Mouse (Mus musculus) liver, embryonic 12.5 days (tissue): ENCODE measurements around the gene Ntng1. TPM values are rescaled to one million over a fixed set of nuclear protein-coding genes. Genes with fewer than 3 reads are reported as not detected.

ENCODE experiments used
- ATAC-seq: fragments of 200-750 bp; cut with Nextera tagmentation; 2 replicates; pipeline ENCODE4 v1.8.0; 2017; ENCODE audit warnings: moderate number of reproducible peaks, mild to moderate bottlenecking, moderate library complexity
- H3K27ac ChIP-seq: fragments of 300-500 bp; sonication (generic); 2 replicates; pipeline ENCODE4 v1.5.1; 2016; ENCODE audit warnings: mild to moderate bottlenecking
- H3K27me3 ChIP-seq: fragments of 300-500 bp; sonication (generic); replicated peaks from 2 replicates; pipeline ENCODE4 v1.6.1; 2016; ENCODE audit warnings: mild to moderate bottlenecking, moderate library complexity
- H3K36me3 ChIP-seq: fragments of 300-500 bp; sonication (generic); 2 replicates; pipeline ENCODE4 v1.6.1; 2016; ENCODE audit warnings: mild to moderate bottlenecking, moderate library complexity
- H3K4me1 ChIP-seq: fragments of 300-500 bp; sonication (generic); 2 replicates; pipeline ENCODE4 v1.6.1; 2016
- H3K4me2 ChIP-seq: fragments of 300-500 bp; sonication (generic); 2 replicates; pipeline ENCODE4 v1.6.1; 2016; ENCODE audit warnings: mild to moderate bottlenecking, moderate library complexity
- H3K4me3 ChIP-seq: fragments of 300-500 bp; sonication (generic); 2 replicates; pipeline ENCODE4 v1.5.1; 2016; ENCODE audit warnings: mild to moderate bottlenecking, moderate library complexity
- H3K9ac ChIP-seq: fragments of 300-500 bp; sonication (generic); 2 replicates; pipeline ENCODE4 v1.6.1; 2016; ENCODE audit warnings: mild to moderate bottlenecking, moderate library complexity
- H3K9me3 ChIP-seq: fragments of 300-500 bp; sonication (generic); replicated peaks from 2 replicates; pipeline ENCODE4 v1.6.1; 2016; ENCODE audit warnings: mild to moderate bottlenecking, moderate library complexity
- WGBS: fragments of 180-500 bp; shearing (Covaris S2); methylation state at CpG from one replicate; pipeline ENCODE4 v1.1.7; 2016; ENCODE audit not compliant: insufficient replicate concordance; 5-methylcytosine and 5-hydroxymethylcytosine counted together
- polyA plus RNA-seq: library from polyadenylated mRNA; unstranded; fragments of >200 nt; fragmentation: Nextera tagmentation; extraction: Ambion mirVana; gene quantifications from 2 replicates; pipeline ENCODE4 v1.2.1, GENCODE M21; 2016

Ntng1 gene
- polyA plus RNA-seq, 1 experiment from 2014 or later, result 0.20 TPM

DNA sequence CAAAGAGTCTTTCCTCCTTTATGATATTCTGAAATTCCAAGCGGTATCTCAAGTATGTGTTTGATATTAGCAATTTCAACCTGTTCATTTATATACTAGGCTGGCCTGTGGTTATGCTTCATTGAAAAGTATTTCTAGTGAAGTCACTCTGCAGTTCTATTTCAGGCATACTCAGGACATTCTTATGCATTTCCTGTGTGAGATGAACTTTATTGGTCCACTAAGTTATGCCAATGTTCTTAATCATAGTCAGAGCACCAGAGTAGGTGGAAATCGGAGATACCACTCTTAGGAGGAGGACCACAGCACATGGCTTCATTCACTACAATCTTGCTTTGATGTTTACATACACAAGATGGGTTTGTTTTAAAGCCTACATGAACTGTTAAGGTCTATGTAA, 99.6 kb downstream of the Ntng1 start:
- no peak overlapping the region for H3K4me3 ChIP-seq
- WGBS, result 70% methylated on average over 2 of the region's 2 CpGs

GRCm38 (mm10) chr3:110043641-110044187, 100.1 kb downstream of the Ntng1 start:
- WGBS, result 48% methylated on average over 1 of the region's 1 CpGs

More for the DNA sequence above, 99.6 kb downstream of the Ntng1 start:
- H3K27me3 ChIP-seq, result no peaks in the 10 kb centered on the region
- H3K9ac ChIP-seq, result no peak overlapping the region
- H3K36me3 ChIP-seq, result no peaks in the 10 kb centered on the region
- H3K4me2 ChIP-seq, result no peak overlapping the region
- no peaks in the 10 kb centered on the region for H3K9me3 ChIP-seq
- H3K4me1 ChIP-seq, result no peaks in the 10 kb centered on the region
- ATAC-seq, result no peak
- no peak overlapping the region for H3K27ac ChIP-seq

GRCm38 (mm10) chr3:110022783-110023599, 120.8 kb downstream of the Ntng1 start:
- ATAC-seq, result no peak
- no peaks in the 10 kb centered on the region for H3K9me3 ChIP-seq

More at GRCm38 (mm10) chr3:110043641-110044187, 100.1 kb downstream of the Ntng1 start:
- no peaks in the 10 kb centered on the region for H3K4me1 ChIP-seq
- H3K4me2 ChIP-seq, result no peak overlapping the region
- no peaks in the 10 kb centered on the region for H3K27me3 ChIP-seq
- no peak overlapping the region for H3K9ac ChIP-seq
- H3K9me3 ChIP-seq, result no peaks in the 10 kb centered on the region
- no peaks in the 10 kb centered on the region for H3K36me3 ChIP-seq
- H3K4me3 ChIP-seq, result no peak overlapping the region
- no peak for ATAC-seq
- H3K27ac ChIP-seq, result no peak overlapping the region

GRCm38 (mm10) chr3:110010870-110011626, 132.8 kb downstream of the Ntng1 start:
- Histone ChIP-seq H3K4me2 (no peak overlapping the region), H3K27me3 (no peaks in the 10 kb centered on the region), H3K9me3 (no peaks in the 10 kb centered on the region), H3K4me1 (no peaks in the 10 kb centered on the region), H3K27ac (no peak overlapping the region), H3K4me3 (no peak overlapping the region), H3K36me3 (no peaks in the 10 kb centered on the region), H3K9ac (no peak overlapping the region)
- no peak for ATAC-seq
- WGBS, result 65% methylated on average over 14 of the region's 14 CpGs

More at GRCm38 (mm10) chr3:110022783-110023599, 120.8 kb downstream of the Ntng1 start:
- Histone ChIP-seq H3K4me3 (no peak overlapping the region), H3K4me2 (no peak overlapping the region), H3K4me1 (no peaks in the 10 kb centered on the region), H3K27ac (no peak overlapping the region), H3K27me3 (no peaks in the 10 kb centered on the region), H3K9ac (no peak overlapping the region), H3K36me3 (no peaks in the 10 kb centered on the region)
- 49% methylated on average over 18 of the region's 18 CpGs for WGBS

- no peak overlapping the region for H3K4me3 ChIP-seq
- H3K9ac ChIP-seq, result no peak overlapping the region
- no peak overlapping the region for H3K27ac ChIP-seq
- no peaks in the 10 kb centered on the region for H3K27me3 ChIP-seq
- WGBS, result 73% methylated on average over 2 of the region's 2 CpGs
- no peaks in the 10 kb centered on the region for H3K9me3 ChIP-seq
- no peak overlapping the region for H3K4me2 ChIP-seq
- ATAC-seq, result no peak
- H3K4me1 ChIP-seq, result no peaks in the 10 kb centered on the region
- no peaks in the 10 kb centered on the region for H3K36me3 ChIP-seq
Observed at GRCm38 (mm10) chr3:110010441-110010840, 133.4 kb downstream of the Ntng1 start.

DNA sequence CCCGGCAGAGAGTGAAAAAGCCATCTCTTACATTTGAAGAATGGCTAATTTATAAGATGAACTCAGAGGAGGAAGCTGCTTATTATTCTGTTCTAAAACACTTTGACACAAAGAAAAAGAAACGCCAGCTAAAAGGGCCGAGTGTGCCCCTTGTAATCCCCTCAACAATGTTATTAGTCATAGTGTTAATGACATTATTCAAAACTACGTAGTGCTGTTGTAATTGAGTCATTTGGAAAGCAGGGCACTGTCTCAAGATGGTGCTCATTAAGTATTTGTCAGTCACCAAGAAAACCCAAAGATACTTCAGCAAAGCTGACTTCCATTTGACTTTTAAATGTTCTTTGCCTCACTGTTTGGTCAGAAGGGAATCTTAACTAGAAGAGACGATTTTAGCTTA, 143.5 kb downstream of the Ntng1 start:
- Histone ChIP-seq H3K9ac (no peak overlapping the region), H3K4me3 (no peak overlapping the region), H3K27me3 (no peaks in the 10 kb centered on the region), H3K36me3 (no peaks in the 10 kb centered on the region), H3K27ac (no peak overlapping the region), H3K9me3 (no peaks in the 10 kb centered on the region), H3K4me2 (no peak overlapping the region), H3K4me1 (no peaks in the 10 kb centered on the region)
- no peak for ATAC-seq
- 57% methylated on average over 5 of the region's 5 CpGs for WGBS

GRCm38 (mm10) chr3:109995663-109996024, 148.2 kb downstream of the Ntng1 start:
- Histone ChIP-seq H3K27me3 (no peaks in the 10 kb centered on the region), H3K4me3 (no peak overlapping the region), H3K4me2 (no peak overlapping the region), H3K4me1 (no peaks in the 10 kb centered on the region), H3K36me3 (no peaks in the 10 kb centered on the region), H3K9ac (no peak overlapping the region), H3K9me3 (no peaks in the 10 kb centered on the region), H3K27ac (no peak overlapping the region)
- no peak for ATAC-seq
- WGBS, result 63% methylated on average over 4 of the region's 4 CpGs

DNA sequence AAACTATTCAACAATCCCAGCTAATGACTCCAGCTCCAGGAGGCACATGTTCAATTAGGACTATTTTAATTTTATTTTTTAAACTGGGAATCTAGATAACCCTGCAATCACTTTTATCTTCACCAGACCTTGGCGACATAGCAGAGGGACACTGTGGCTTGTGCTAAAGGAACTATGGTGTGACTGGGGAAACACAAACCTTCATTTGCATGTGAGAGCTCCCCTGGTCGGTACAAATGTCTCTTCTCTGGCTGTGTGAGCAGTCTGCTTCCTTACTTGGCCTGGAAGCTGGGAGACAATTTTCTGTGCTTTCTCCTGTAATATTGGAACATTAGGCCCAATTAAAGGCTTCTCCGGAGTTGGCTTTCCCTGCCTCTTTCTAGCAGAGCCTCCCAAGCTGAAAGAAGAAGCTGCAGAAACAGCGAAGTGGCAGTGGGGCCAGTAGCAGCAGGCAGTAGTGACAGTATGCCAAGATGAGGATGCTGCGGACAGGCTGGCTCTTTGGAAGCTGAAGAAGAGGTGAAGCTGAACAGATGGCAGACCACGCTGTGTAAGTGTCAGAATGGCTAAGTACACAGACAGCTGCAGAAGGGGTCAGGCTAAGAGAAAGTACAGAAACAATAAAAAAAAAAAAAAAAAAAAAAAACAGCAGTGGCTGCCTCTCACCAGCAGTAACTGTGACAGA, 148.7 kb downstream of the Ntng1 start:
- H3K4me1 ChIP-seq, result no peaks in the 10 kb centered on the region
- ATAC-seq, result no peak
- no peaks in the 10 kb centered on the region for H3K36me3 ChIP-seq
- no peak overlapping the region for H3K4me3 ChIP-seq
- H3K9ac ChIP-seq, result no peak overlapping the region
- H3K27ac ChIP-seq, result no peak overlapping the region
- no peak overlapping the region for H3K4me2 ChIP-seq
- no peaks in the 10 kb centered on the region for H3K9me3 ChIP-seq
- H3K27me3 ChIP-seq, result no peaks in the 10 kb centered on the region
- 48% methylated on average over 6 of the region's 6 CpGs for WGBS

DNA sequence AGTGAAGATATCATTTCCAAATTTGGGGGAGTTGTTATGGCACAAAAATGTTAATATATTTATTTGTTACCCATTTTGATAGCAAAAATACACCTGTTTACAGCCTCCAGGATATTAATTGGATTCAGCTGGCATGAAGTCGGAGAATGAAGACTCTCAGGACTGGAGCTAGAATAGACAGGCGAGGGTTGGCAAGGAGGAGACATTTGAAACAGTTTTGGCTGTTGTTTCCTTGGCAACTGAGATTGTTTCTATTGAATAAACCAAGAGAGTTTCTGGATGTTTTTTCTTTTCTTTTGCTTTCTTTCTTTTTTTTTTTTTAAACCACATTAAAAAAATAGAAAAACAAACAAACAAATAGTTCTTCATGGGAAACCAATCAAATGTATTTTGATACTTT, 159.7 kb downstream of the Ntng1 start:
- Histone ChIP-seq H3K27ac (no peak overlapping the region), H3K4me1 (no peaks in the 10 kb centered on the region), H3K36me3 (no peaks in the 10 kb centered on the region), H3K4me3 (no peak overlapping the region), H3K27me3 (no peaks in the 10 kb centered on the region), H3K9ac (no peak overlapping the region), H3K9me3 (no peaks in the 10 kb centered on the region), H3K4me2 (no peak overlapping the region)
- WGBS, result 54% methylated on average over 2 of the region's 2 CpGs
- no peak for ATAC-seq

DNA sequence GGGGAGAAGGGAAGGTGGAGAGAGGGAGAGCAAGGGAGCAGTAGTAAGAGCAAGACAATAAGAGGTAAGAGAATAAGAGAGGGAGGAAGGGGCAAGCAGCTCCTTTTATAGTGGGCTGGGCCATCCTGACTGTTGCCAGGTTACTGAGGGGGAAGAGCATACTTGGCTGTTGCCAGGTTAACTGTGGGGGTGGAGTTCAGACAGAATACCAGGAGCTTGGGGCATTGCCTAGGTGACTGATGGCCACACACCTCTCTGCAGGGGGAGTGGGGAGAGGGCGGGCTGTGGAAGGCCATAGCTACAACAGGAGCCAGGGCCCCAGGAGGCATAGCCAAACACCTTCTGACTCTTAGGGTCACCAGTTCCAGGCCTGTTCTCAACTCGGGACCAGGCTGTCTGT, 166.2 kb downstream of the Ntng1 start:
- Histone ChIP-seq H3K4me3 (no peak overlapping the region), H3K4me2 (no peak overlapping the region), H3K36me3 (no peaks in the 10 kb centered on the region), H3K27ac (no peak overlapping the region), H3K27me3 (no peaks in the 10 kb centered on the region), H3K9ac (no peak overlapping the region), H3K9me3 (no peaks in the 10 kb centered on the region), H3K4me1 (no peaks in the 10 kb centered on the region)
- no peak for ATAC-seq
- WGBS, result 47% methylated on average over 2 of the region's 2 CpGs

DNA sequence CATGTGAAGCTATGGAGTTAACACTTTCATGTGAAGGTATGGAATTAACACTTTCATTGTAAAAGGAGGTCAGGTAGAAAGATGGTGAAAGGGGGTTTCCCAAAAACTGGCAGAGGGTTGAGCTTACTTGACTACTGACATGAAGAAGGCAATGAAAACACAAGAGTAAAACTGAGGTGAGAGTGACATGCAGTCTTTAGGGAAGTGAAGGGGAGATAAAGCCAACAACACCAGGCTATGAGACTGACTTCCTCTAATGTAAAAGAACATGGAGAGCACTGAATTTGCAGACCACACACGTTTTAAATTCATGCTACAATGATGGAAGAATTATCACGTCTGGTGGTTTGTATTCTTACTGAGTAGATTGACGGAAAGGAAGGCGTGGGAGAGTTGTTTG, 168.7 kb downstream of the Ntng1 start:
- Histone ChIP-seq H3K9ac (no peak overlapping the region), H3K27me3 (no peaks in the 10 kb centered on the region), H3K27ac (no peak overlapping the region), H3K9me3 (no peaks in the 10 kb centered on the region), H3K4me1 (no peaks in the 10 kb centered on the region), H3K4me3 (no peak overlapping the region), H3K4me2 (no peak overlapping the region), H3K36me3 (no peaks in the 10 kb centered on the region)
- 53% methylated on average over 4 of the region's 4 CpGs for WGBS
- no peak for ATAC-seq

DNA sequence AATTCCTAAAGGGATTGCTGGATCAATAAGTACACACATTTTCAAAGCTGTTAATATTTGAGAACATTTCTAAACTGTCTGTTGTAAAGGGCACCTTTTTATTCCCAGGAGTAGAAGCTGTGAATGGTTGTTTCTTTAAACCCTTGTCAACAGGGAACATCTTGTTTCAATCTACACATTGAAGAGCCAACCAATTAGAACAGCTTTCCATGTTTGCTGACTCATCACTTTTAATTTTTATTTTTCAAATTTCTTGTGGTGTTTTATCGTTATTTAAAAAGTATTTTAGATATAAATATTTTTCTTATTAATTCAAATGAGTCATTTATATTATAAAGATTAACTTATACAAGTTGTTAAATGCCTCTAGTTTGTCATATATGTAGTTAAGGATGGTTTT, 172.3 kb downstream of the Ntng1 start:
- H3K27ac ChIP-seq, result no peak overlapping the region
- H3K36me3 ChIP-seq, result no peaks in the 10 kb centered on the region
- no peak overlapping the region for H3K9ac ChIP-seq
- 60% methylated on average over 1 of the region's 1 CpGs for WGBS
- no peaks in the 10 kb centered on the region for H3K27me3 ChIP-seq
- H3K4me1 ChIP-seq, result no peaks in the 10 kb centered on the region
- no peak for ATAC-seq
- no peaks in the 10 kb centered on the region for H3K9me3 ChIP-seq
- no peak overlapping the region for H3K4me3 ChIP-seq
- no peak overlapping the region for H3K4me2 ChIP-seq
